ENCODE assay signal across 9 mouse cellular contexts in the genomic region with DNA sequence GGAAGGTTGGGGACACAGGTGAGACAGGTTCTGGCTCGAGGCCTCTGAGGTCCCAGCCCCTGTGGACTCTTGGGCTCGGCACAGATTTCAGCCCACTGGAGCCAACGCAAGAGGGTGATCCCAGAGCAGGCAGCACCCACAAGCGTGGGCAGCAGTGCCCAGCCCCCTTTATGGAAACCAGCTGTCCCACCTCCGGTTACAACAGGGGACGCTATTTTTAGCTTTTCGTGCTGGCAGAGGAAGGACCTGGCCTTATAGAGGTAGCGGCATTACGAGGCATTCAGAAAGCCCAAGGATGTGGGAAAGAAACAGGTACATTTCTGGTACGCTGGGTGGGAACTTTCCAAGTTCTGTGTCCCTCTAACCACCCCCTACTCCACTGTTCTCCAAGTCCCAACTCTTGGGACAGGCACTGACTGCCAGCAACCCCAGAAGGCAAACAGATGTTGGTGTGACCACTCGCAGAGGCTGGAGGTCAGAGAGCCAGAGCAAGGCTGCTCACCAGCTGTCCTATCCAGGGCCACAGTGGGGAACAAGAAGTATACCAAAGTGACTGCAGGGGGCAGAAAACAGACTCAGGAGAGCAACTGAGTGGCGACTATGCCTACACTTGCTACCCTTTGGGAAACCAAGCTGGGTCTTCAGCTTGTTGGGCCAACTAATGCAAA.
DNase-seq lines count a peak whose midpoint lies in the region; ATAC-seq and TF ChIP-seq lines count a peak whose summit lies in the region.
"Had no signal": no experiment of that assay in that cellular context is flagged by ENCODE, and none has a peak within 500 bp of the region (broad histone marks: within the 10 kb centered on the region; RNA-seq: fewer than 3 reads in every experiment).

No protein-coding gene starts in this region.

- H3K4me1 ChIP-seq in kidney, postnatal 0 days (replicated peaks; ENCODE audit: insufficient read depth, low read length), result no peaks in the 10 kb centered on the region
- H3K4me1 ChIP-seq in limb, embryonic 10.5 days, result peaks cover 51% of the 10 kb centered on the region

- no peak overlapping the region for H3K4me3 ChIP-seq in kidney, postnatal 0 days (replicated peaks; ENCODE audit: low read depth, low read length)
- peak overlapping the region; percentile 8; the same call in 1 of the 2 replicates for H3K4me3 ChIP-seq in limb, embryonic 10.5 days
- H3K4me3 ChIP-seq: hindbrain, embryonic 15.5 days had no signal

- no peak for TF ChIP-seq POLR2A in brain, embryonic 14.5 days (IDR thresholded peaks at IDR 0.05; ENCODE audit: borderline replicate concordance, extremely low read depth, insufficient read depth, insufficient read length, poor library complexity, severe bottlenecking)

- ATAC-seq in kidney, postnatal 0 days (replicated peaks; ENCODE audit: low FRiP score, low read depth), result no peak

- no peak overlapping the region for H3K9ac ChIP-seq in kidney, postnatal 0 days (ENCODE audit: low read depth, low read length)
- H3K9ac ChIP-seq: hindbrain, embryonic 15.5 days had no signal

- H3K36me3 ChIP-seq in kidney, postnatal 0 days (ENCODE audit: insufficient read depth, low read length), result no peaks in the 10 kb centered on the region
- peaks cover 35% of the 10 kb centered on the region for H3K36me3 ChIP-seq in limb, embryonic 10.5 days
- H3K36me3 ChIP-seq: hindbrain, embryonic 15.5 days had no signal

- H3K4me2 ChIP-seq in kidney, postnatal 0 days (ENCODE audit: low read length), result no peak overlapping the region
- H3K4me2 ChIP-seq: hindbrain, embryonic 15.5 days had no signal

- peak; percentile 25; the same call in 1 of the 2 replicates for TF ChIP-seq CTCF in kidney, postnatal 0 days (IDR thresholded peaks at IDR 0.05; ENCODE audit: low read depth)
- peak; percentile 14; the same call in 1 of the 2 replicates for TF ChIP-seq CTCF in brain, embryonic 14.5 days (IDR thresholded peaks at IDR 0.05; ENCODE audit: borderline replicate concordance, extremely low read depth, insufficient read depth, insufficient read length)

- DNase-seq in kidney, postnatal 0 days (ENCODE audit: low spot score), result peak; percentile 40
- no peak for DNase-seq in kidney, postnatal 10 days
- DNase-seq in brain, embryonic 14.5 days (ENCODE audit: low read depth), result no peak
- peak; percentile 56 for DNase-seq in gastrocnemius, postnatal 14 days
- DNase-seq in limb, embryonic 10.5 days (ENCODE audit: low spot score), result peak; percentile 64
- no peak for DNase-seq in urinary bladder, adult 2 months (ENCODE audit: low spot score)
- DNase-seq in layer of hippocampus, postnatal 36 days, result no peak
- DNase-seq in retina, postnatal 1 day, result no peak

- H3K27me3 ChIP-seq in kidney, postnatal 0 days (ENCODE audit: insufficient read depth, low read length), result no peaks in the 10 kb centered on the region
- H3K27me3 ChIP-seq in limb, embryonic 10.5 days (ENCODE audit: low read depth, poor library complexity, severe bottlenecking), result no peaks in the 10 kb centered on the region
- H3K27me3 ChIP-seq: hindbrain, embryonic 15.5 days had no signal

- intact Hi-C loops in gastrocnemius, postnatal 14 days (cut with DNase I; ENCODE audit: low total_unique reads), result no loop called here

- 60% methylated on average over 12 of the region's 12 CpGs for WGBS in kidney, postnatal 0 days
- WGBS in limb, embryonic 10.5 days, result 65% methylated on average over 12 of the region's 12 CpGs

- no peak overlapping the region for H3K27ac ChIP-seq in kidney, postnatal 0 days
- peak overlapping the region; percentile 73 for H3K27ac ChIP-seq in limb, embryonic 10.5 days
- H3K27ac ChIP-seq: hindbrain, embryonic 15.5 days had no signal

- no peaks in the 10 kb centered on the region for H3K9me3 ChIP-seq in kidney, postnatal 0 days (replicated peaks; ENCODE audit: low read length)
- no peaks in the 10 kb centered on the region for H3K9me3 ChIP-seq in limb, embryonic 10.5 days (replicated peaks)
- H3K9me3 ChIP-seq: hindbrain, embryonic 15.5 days had no signal

Comparison
In these comparisons a context has a peak if more than half of its experiments do, and no peak if none do; other contexts are left out.
1. DNase-seq: peak in kidney, postnatal 0 days (single experiment), gastrocnemius, postnatal 14 days (single experiment) and limb, embryonic 10.5 days (single experiment); none in kidney, postnatal 10 days (single experiment), brain, embryonic 14.5 days (single experiment), urinary bladder, adult 2 months (single experiment), layer of hippocampus, postnatal 36 days (0 of 2) and retina, postnatal 1 day (single experiment).